Mouse (Mus musculus) right cerebral cortex, postnatal 25 days (tissue): ENCODE results near the gene Clk4.
A peak's percentile ranks its signal among the peaks of the same experiment; 100 is the strongest.

Experiments
- DNase-seq: peaks from one replicate; pipeline ENCODE4 v3.0.0; 2022

Clk4 gene

GRCm38 (mm10) chr11:51261680-51262219 is at the start of gene Clk4:
Gene Clk4 (plus strand): TSS chr11:51261730.
- no peak for DNase-seq

- no peak for DNase-seq
Measured at GRCm38 (mm10) chr11:51214021-51214420, 47.5 kb upstream of the Clk4 start.

GRCm38 (mm10) chr11:51219396-51219980 is 42.0 kb upstream of the Clk4 start:
- DNase-seq: no peak

- no peak for DNase-seq
Measured at GRCm38 (mm10) chr11:51220308-51220707, 41.2 kb upstream of the Clk4 start, which contains the start of gene Gm12569. Gene Gm12569 (plus strand): TSS chr11:51220473.

GRCm38 (mm10) chr11:51227104-51227503 is 34.4 kb upstream of the Clk4 start:
- DNase-seq: peak; percentile 61

GRCm38 (mm10) chr11:51234626-51235025 is 26.9 kb upstream of the Clk4 start:
- DNase-seq: no peak

- DNase-seq: no peak
Measured at GRCm38 (mm10) chr11:51242897-51243296, 18.6 kb upstream of the Clk4 start.

- no peak for DNase-seq
Measured at GRCm38 (mm10) chr11:51257006-51257405, 4.5 kb upstream of the Clk4 start.

GRCm38 (mm10) chr11:51262342-51263285 is 1.1 kb downstream of the Clk4 start, which contains the start of gene BC049762:
Gene BC049762 (minus strand): TSS chr11:51263046.
- DNase-seq: peak; percentile 99

GRCm38 (mm10) chr11:51263286-51263831 is 1.8 kb downstream of the Clk4 start:
- DNase-seq: no peak

- DNase-seq: no peak
Measured at GRCm38 (mm10) chr11:51264352-51264751, 2.8 kb downstream of the Clk4 start.

GRCm38 (mm10) chr11:51265326-51265725 is 3.8 kb downstream of the Clk4 start:
- no peak for DNase-seq

GRCm38 (mm10) chr11:51274418-51274817 is 12.9 kb downstream of the Clk4 start:
- no peak for DNase-seq

- peak; percentile 70 for DNase-seq
Measured at GRCm38 (mm10) chr11:51289564-51290041, 28.1 kb downstream of the Clk4 start, which contains the start of gene Col23a1. Gene Col23a1 (plus strand): TSS chr11:51289920.

GRCm38 (mm10) chr11:51290066-51290955 is 28.8 kb downstream of the Clk4 start:
- peak; percentile 53 for DNase-seq

- DNase-seq: no peak
Measured at GRCm38 (mm10) chr11:51293956-51294530, 32.5 kb downstream of the Clk4 start.

GRCm38 (mm10) chr11:51295742-51296141 is 34.2 kb downstream of the Clk4 start:
- no peak for DNase-seq

- no peak for DNase-seq
Measured at GRCm38 (mm10) chr11:51298691-51299090, 37.2 kb downstream of the Clk4 start.

GRCm38 (mm10) chr11:51302396-51302795 is 40.9 kb downstream of the Clk4 start:
- DNase-seq: no peak

GRCm38 (mm10) chr11:51303981-51304553 is 42.5 kb downstream of the Clk4 start:
- peak; percentile 23 for DNase-seq

GRCm38 (mm10) chr11:51308306-51308705 is 46.8 kb downstream of the Clk4 start:
- no peak for DNase-seq
